Mouse (Mus musculus): Measurements from ENCODE around the gene Tubd1.

Tubd1 gene

GRCm38 (mm10) chr11:86598572-86598971, 53.8 kb downstream of the Tubd1 start:
- DNase-seq (ENCODE audit: extremely low spot score, low spot score), result no peak

- no peak for DNase-seq (ENCODE audit: extremely low spot score, low spot score)
Observed at GRCm38 (mm10) chr11:86599378-86600208, 54.8 kb downstream of the Tubd1 start.

- DNase-seq (ENCODE audit: extremely low spot score, low spot score), result no peak
Observed at GRCm38 (mm10) chr11:86600209-86600557, 55.4 kb downstream of the Tubd1 start.

GRCm38 (mm10) chr11:86602116-86602515, 57.3 kb downstream of the Tubd1 start:
- no peak for DNase-seq (ENCODE audit: extremely low spot score, low spot score)

- no peak for DNase-seq (ENCODE audit: extremely low spot score, low spot score)
Observed at GRCm38 (mm10) chr11:86603719-86604118, 58.9 kb downstream of the Tubd1 start.

GRCm38 (mm10) chr11:86604289-86604688, 59.5 kb downstream of the Tubd1 start:
- DNase-seq (ENCODE audit: extremely low spot score, low spot score), result no peak

- no peak for DNase-seq (ENCODE audit: extremely low spot score, low spot score)
Observed at GRCm38 (mm10) chr11:86604732-86605520, 60.1 kb downstream of the Tubd1 start.

- no peak for DNase-seq (ENCODE audit: extremely low spot score, low spot score)
Observed at GRCm38 (mm10) chr11:86606621-86607339, 62.0 kb downstream of the Tubd1 start.

GRCm38 (mm10) chr11:86607808-86608350, 63.1 kb downstream of the Tubd1 start:
- no peak for DNase-seq (ENCODE audit: extremely low spot score, low spot score)

- no peak for DNase-seq (ENCODE audit: extremely low spot score, low spot score)
Observed at GRCm38 (mm10) chr11:86610239-86610638, 65.4 kb downstream of the Tubd1 start.

- no peak for DNase-seq (ENCODE audit: extremely low spot score, low spot score)
Observed at GRCm38 (mm10) chr11:86611991-86612390, 67.2 kb downstream of the Tubd1 start.

- no peak for DNase-seq (ENCODE audit: extremely low spot score, low spot score)
Observed at GRCm38 (mm10) chr11:86614056-86614530, 69.3 kb downstream of the Tubd1 start.

- DNase-seq (ENCODE audit: extremely low spot score, low spot score), result no peak
Observed at GRCm38 (mm10) chr11:86614607-86615006, 69.8 kb downstream of the Tubd1 start.

Measured in neural tube, embryonic 10.5 days (tissue).